Mouse (Mus musculus): Measurements from ENCODE around the gene Myrip. TPM values are rescaled to one million over a fixed set of nuclear protein-coding genes. Genes with fewer than 3 reads are reported as not detected.

The Myrip gene
- polyA plus RNA-seq, 1 experiment from 2014 or later: 2.9 TPM

DNA sequence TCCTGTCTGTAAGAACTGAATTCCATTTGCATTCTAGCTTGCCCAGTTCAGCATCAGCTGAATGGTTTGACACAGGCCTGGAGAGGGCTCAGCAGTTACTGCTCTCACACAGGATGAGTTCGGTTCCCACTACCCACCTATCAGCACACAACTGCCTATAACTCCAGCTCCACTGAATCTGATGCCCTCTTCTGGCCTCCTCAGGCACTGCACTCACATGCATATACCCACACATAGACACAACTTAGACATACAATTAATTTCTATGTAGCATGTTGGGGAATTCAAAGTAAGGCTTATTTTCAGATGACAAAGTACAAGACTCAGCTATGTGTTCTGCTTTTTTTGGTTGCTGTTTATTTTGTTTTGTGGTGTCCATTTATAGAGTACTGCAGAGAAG is 137.0 kb downstream of the Myrip start:
- Histone ChIP-seq H3K27ac (no peak overlapping the region), H3K4me1 (peaks cover 4% of the 10 kb centered on the region; the same call in 1 of the 2 replicates)
- ATAC-seq (ENCODE audit: low FRiP score): no peak

DNA sequence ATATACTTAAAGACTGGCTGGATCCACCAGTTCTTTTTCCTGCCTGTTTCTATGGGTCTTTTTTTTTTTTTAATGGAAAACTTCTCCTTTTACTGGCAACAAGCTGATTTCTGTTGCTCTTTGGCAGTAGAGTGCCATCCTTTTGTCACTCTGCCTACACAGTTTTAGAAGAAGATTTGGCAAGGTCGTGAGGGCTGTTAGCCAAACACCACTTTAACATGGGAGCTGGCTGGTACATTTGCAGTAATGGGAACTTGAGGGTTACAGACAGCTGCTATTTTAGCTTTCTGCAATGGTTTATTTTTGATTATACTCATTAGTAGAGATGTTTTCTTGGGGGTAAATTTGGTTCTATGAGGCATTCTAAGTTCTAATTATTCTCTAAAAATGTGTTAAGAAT is 137.5 kb downstream of the Myrip start:
- no peaks in the 10 kb centered on the region; the same call in 1 of the 2 replicates for H3K27me3 ChIP-seq
- WGBS: 74% methylated on average over 1 of the region's 1 CpGs
- no peak for ATAC-seq (ENCODE audit: low FRiP score)
- no peak overlapping the region for H3K4me2 ChIP-seq (replicated peaks)
- peaks cover 4% of the 10 kb centered on the region; the same call in 1 of the 2 replicates for H3K4me1 ChIP-seq
- 0 out of 2 replicates have a peak, but pooled peaks cover 8% of the 10 kb centered on the region for H3K9me3 ChIP-seq (replicated peaks)
- H3K4me3 ChIP-seq: no peak overlapping the region
- no peak overlapping the region for H3K27ac ChIP-seq
- H3K9ac ChIP-seq: no peak overlapping the region
- no peaks in the 10 kb centered on the region for H3K36me3 ChIP-seq

More for the DNA sequence above, 137.0 kb downstream of the Myrip start:
- H3K9ac ChIP-seq: no peak overlapping the region
- 0 out of 2 replicates have a peak, but pooled peaks cover 8% of the 10 kb centered on the region for H3K9me3 ChIP-seq (replicated peaks)
- no peaks in the 10 kb centered on the region; the same call in 1 of the 2 replicates for H3K27me3 ChIP-seq
- no peak overlapping the region for H3K4me3 ChIP-seq
- no peaks in the 10 kb centered on the region for H3K36me3 ChIP-seq
- WGBS: 92% methylated on average over 1 of the region's 1 CpGs
- H3K4me2 ChIP-seq (replicated peaks): no peak overlapping the region

DNA sequence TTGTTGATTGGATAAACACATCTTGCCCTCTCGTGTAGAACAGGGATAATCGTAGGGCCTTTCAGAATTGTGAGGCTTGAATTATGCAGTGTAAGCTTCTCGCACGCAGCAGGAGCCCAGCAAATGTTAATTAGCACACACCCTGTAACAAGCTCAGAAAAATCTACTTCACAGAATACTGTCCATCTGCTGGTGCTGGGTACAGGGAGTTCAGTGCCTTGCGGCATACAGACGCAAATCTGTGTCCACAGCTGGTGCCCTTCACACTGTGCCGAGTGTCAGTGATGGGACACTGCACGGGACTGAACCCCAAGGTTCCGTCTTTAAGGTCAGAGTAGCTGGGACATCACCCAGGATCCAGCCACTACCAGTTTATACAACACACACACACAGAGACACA is 143.3 kb downstream of the Myrip start:
- Histone ChIP-seq H3K27me3 (no peaks in the 10 kb centered on the region), H3K4me2 (replicated peaks) (no peak overlapping the region), H3K9ac (no peak overlapping the region), H3K27ac (no peak overlapping the region), H3K4me3 (no peak overlapping the region), H3K36me3 (no peaks in the 10 kb centered on the region), H3K9me3 (replicated peaks) (0 out of 2 replicates have a peak, but pooled peaks cover 6% of the 10 kb centered on the region), H3K4me1 (no peaks in the 10 kb centered on the region)
- ATAC-seq (ENCODE audit: low FRiP score): no peak
- 72% methylated on average over 9 of the region's 9 CpGs for WGBS

DNA sequence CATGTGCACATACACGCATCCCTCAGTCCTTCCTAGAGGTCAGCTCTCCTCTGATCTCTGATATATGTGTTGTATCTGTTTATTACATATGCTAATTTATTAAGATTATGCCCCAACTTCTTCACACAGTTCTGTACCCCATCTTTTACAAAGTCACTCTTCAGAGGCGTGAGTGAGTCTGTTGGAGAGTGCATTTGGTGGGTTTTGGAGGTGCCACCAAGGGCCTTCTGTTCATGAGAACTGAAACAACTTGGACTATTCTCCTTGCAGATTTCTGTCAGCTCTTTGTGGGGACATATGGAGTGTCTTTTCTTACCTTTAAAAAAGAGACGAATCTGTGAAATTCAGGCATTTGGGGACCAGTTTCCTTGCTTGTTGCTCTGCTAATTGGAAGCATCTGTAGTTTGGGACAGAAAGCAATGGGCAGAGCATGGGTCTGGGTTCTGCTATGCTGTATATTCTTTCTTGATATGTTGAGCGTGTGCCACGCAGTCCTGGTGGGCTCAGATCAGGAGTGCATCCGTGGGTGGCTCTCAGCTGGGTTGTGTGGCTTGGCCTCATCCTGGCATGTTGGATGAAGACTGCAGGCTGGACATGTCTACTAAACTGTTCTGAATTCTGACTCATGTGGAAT is 148.5 kb downstream of the Myrip start:
- Histone ChIP-seq H3K4me2 (replicated peaks) (no peak overlapping the region), H3K4me3 (no peak overlapping the region), H3K9me3 (replicated peaks) (no peaks in the 10 kb centered on the region), H3K27ac (no peak overlapping the region), H3K9ac (no peak overlapping the region), H3K4me1 (no peaks in the 10 kb centered on the region), H3K36me3 (no peaks in the 10 kb centered on the region), H3K27me3 (no peaks in the 10 kb centered on the region)
- ATAC-seq (ENCODE audit: low FRiP score): no peak
- WGBS: 79% methylated on average over 6 of the region's 6 CpGs

DNA sequence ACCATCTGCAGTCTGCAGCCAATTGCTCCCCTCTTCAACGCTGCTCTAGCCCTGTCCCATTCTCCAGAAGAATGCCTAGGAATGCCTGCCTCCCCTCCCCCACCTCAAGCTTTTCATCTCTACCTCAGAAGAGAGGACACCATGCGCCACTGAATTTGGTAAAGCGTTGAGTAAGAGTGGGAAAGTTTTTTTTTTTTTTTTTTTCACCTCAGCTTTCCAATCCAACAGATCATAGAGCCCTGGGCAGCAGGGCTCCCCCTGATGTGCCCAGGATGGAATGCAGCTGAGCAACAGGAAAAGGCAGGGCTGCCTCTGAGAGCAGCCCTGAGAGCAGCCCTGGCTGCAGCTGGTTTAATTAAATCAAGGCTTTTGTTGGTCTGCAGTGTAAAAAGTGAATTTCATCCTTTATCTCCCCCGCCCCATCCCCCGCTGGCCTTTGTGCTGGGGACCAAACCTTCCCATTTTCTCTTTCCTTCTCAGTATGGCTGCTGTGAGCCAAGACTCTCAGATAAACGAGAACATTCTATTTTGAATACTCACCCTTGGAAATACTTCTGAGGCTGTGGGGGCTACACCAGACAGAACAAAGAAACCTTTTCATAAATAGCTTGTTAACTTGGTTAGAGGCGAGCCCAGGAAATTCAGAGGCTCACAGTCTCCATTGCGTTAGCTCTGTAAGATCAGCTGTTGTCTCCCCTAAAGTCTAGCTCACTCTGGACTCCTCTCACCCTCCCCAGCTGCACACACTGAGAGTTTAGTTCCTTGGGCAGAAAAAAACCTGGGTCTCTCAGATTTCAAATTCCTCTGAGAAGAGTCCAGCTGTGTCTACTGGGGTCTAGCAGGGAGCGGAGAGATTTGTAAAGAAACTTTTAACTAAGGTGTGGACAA is 154.7 kb downstream of the Myrip start:
- no peak overlapping the region for H3K4me3 ChIP-seq

DNA sequence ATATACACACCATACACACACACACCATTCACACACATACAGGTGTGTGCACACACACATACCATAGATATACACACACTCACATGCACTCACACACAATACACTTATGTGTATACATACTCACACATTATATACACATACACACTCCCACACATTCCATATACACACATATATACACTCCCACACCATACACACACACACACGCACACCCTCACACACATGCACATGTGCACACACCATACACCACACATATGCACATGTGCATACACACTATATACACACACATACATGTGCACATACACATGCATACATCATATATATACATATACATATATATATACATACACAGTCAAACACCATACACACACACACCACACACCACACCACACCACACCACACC is 169.1 kb downstream of the Myrip start:
- H3K4me2 ChIP-seq (replicated peaks): no peak overlapping the region
- ATAC-seq (ENCODE audit: low FRiP score): no peak
- WGBS: 82% methylated on average over 1 of the region's 1 CpGs

More for the DNA sequence above, 154.7 kb downstream of the Myrip start:
- Histone ChIP-seq H3K27me3 (no peaks in the 10 kb centered on the region), H3K36me3 (no peaks in the 10 kb centered on the region), H3K27ac (peak overlapping the region; percentile 53), H3K9ac (no peak overlapping the region), H3K9me3 (replicated peaks) (no peaks in the 10 kb centered on the region), H3K4me2 (replicated peaks) (no peak overlapping the region), H3K4me1 (peaks cover 9% of the 10 kb centered on the region; the same call in 1 of the 2 replicates)
- ATAC-seq (ENCODE audit: low FRiP score): peak; percentile 86
- 15% methylated on average over 9 of the region's 9 CpGs for WGBS

DNA sequence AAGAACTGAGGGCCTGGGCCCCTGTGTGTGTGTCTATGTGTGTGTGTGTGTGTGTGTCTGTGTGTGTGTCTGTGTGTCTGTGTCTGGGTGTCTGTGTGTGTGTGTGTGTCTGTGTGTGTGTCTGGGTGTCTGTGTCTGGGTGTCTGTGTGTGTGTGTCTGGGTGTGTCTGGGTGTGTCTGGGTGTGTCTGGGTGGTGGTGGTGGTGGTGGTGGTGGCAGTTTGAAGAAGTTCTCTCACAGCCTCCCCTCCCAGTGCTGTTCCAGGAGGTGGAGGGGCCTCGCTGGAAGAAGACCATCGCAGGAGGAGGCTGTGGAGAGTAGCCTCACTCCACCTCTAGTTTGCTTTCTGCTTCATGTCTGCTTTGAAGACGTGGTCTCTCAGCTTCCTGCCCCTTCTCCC is 180.3 kb downstream of the Myrip start:
- Histone ChIP-seq H3K9ac (no peak overlapping the region), H3K9me3 (replicated peaks) (no peaks in the 10 kb centered on the region), H3K4me3 (no peak overlapping the region), H3K36me3 (no peaks in the 10 kb centered on the region), H3K4me1 (peaks cover 8% of the 10 kb centered on the region), H3K27me3 (no peaks in the 10 kb centered on the region), H3K27ac (no peak overlapping the region), H3K4me2 (replicated peaks) (no peak overlapping the region)
- no peak for ATAC-seq (ENCODE audit: low FRiP score)
- 83% methylated on average over 3 of the region's 3 CpGs for WGBS

More for the DNA sequence above, 169.1 kb downstream of the Myrip start:
- Histone ChIP-seq H3K9me3 (replicated peaks) (no peaks in the 10 kb centered on the region), H3K4me1 (0 out of 2 replicates have a peak, but pooled peaks cover 3% of the 10 kb centered on the region), H3K36me3 (no peaks in the 10 kb centered on the region), H3K27me3 (no peaks in the 10 kb centered on the region), H3K27ac (no peak overlapping the region), H3K9ac (no peak overlapping the region), H3K4me3 (no peak overlapping the region)

DNA sequence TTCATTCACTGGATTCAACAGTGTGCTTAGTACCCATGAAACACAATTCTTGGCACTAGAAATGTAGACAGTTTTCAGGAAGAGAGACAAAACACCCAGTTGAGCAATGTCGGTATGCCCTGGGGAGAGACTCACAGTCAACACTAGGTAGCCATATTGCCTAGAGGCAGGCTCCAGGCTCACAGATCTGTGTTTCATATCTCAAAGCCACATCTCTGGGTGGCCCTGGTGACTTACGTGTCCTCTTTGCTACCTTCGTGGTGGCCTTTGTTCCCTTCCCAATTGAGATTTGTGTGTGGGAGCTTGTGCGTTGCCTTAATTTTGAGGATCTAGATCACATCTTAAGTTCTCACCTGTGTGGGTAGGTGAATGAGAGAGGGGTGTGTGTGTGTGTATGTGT is 181.1 kb downstream of the Myrip start:
- H3K36me3 ChIP-seq: no peaks in the 10 kb centered on the region
- no peaks in the 10 kb centered on the region for H3K27me3 ChIP-seq
- ATAC-seq (ENCODE audit: low FRiP score): no peak
- H3K4me2 ChIP-seq (replicated peaks): no peak overlapping the region
- 90% methylated on average over 4 of the region's 4 CpGs for WGBS
- H3K9me3 ChIP-seq (replicated peaks): no peaks in the 10 kb centered on the region
- no peak overlapping the region for H3K27ac ChIP-seq
- no peak overlapping the region for H3K4me3 ChIP-seq
- peaks cover 8% of the 10 kb centered on the region for H3K4me1 ChIP-seq
- H3K9ac ChIP-seq: no peak overlapping the region

DNA sequence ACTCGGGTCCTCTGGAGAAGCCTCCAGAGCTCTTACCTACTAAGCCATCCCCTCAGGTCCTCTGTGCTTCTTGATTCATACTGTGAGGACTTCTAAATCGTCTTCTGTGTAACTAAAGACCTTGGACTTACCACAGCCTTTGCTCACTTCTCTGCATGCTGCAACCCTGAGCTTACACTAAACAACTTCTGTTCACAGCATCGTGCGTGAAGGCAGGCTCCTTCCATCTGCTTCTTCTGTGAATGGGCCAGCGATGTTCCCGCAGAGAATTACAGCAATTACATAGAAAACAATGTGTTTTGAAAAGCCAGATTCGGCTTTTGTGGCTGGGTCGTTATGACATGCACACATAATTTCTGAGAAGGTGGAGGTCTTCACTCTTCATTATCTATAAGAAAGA is 181.8 kb downstream of the Myrip start:
- no peaks in the 10 kb centered on the region for H3K9me3 ChIP-seq (replicated peaks)
- H3K9ac ChIP-seq: no peak overlapping the region
- WGBS: 79% methylated on average over 8 of the region's 8 CpGs
- H3K4me3 ChIP-seq: no peak overlapping the region
- no peak overlapping the region for H3K4me2 ChIP-seq (replicated peaks)
- peaks cover 5% of the 10 kb centered on the region for H3K4me1 ChIP-seq
- no peaks in the 10 kb centered on the region for H3K27me3 ChIP-seq
- H3K36me3 ChIP-seq: no peaks in the 10 kb centered on the region
- no peak overlapping the region for H3K27ac ChIP-seq
- no peak for ATAC-seq (ENCODE audit: low FRiP score)

DNA sequence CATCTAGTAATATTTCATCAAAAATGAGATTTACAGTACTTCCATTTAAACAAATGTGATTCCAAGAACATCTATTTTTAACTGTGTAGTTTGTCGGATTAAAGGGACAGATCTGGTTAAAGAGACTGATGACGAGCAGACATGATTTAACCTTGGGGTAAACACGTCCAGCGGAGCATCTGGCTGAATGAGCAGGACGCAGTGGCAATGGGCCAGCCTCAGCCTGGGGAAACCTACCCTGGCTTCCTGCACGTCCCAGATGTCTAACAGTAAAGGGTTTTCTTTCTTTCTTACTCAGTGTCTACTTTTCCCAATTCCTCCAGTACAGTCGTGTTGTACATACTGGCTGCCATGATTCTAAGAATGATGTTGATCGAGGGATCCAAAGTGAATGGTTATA is 185.8 kb downstream of the Myrip start:
- 86% methylated on average over 8 of the region's 8 CpGs for WGBS
- H3K9ac ChIP-seq: no peak overlapping the region
- H3K4me1 ChIP-seq: peaks cover 2% of the 10 kb centered on the region; the same call in 1 of the 2 replicates
- no peak for ATAC-seq (ENCODE audit: low FRiP score)
- no peak overlapping the region for H3K4me2 ChIP-seq (replicated peaks)
- H3K36me3 ChIP-seq: no peaks in the 10 kb centered on the region
- H3K4me3 ChIP-seq: no peak overlapping the region
- H3K9me3 ChIP-seq (replicated peaks): no peaks in the 10 kb centered on the region
- no peaks in the 10 kb centered on the region for H3K27me3 ChIP-seq
- no peak overlapping the region for H3K27ac ChIP-seq

DNA sequence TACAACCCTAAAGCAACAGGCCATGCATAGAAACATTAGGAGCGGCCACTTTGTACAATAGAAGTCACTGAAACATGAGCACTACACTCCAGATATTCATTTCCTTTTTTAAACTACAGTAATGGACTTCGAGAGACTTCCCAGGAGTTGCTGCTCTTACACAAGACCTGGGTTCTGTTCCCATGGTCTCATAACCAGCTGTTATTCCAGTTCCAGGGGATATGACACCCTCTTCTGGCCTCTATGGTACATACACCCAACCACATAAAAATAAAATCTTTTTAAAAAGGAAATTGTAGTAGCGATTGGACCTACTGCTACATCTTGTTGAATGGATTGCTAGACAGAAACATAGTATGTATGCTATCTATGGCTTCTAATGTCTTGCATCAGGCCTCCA is 190.2 kb downstream of the Myrip start:
- peak overlapping the region; percentile 89 for H3K4me3 ChIP-seq
- peak overlapping the region; percentile 100; the same call in 1 of the 2 replicates for H3K9ac ChIP-seq
- peak overlapping the region; percentile 91; the same call in 1 of the 2 replicates for H3K4me2 ChIP-seq (replicated peaks)
- H3K27me3 ChIP-seq: no peaks in the 10 kb centered on the region
- H3K9me3 ChIP-seq (replicated peaks): no peaks in the 10 kb centered on the region
- no peak overlapping the region for H3K27ac ChIP-seq
- H3K36me3 ChIP-seq: peaks cover 26% of the 10 kb centered on the region
- no peak for ATAC-seq (ENCODE audit: low FRiP score)
- peaks cover 20% of the 10 kb centered on the region for H3K4me1 ChIP-seq
- 86% methylated on average over 3 of the region's 3 CpGs for WGBS

DNA sequence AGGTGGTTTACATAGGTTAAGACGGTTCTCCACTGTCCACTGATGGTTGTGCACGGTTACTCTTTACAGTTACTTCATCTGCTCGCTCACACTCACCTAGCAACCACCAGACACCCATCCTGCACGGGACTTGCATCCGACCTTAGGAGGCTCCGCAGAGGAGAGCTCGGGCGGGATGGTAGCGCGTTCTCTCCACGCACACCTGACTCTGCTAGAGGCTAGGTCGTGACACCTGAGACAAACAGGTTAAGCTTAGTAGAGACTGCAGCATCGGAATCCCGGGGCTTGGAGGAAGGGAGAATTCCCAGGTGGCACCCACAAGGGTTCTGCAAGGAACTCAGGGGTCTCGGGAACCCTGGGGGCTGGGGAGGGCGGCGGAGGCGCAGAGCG is 190.7 kb downstream of the Myrip start, which contains the start of gene Eif1b:
Eif1b (plus strand) TSS at position 223 of the 390 bp plus-strand sequence.
- H3K4me2 ChIP-seq (replicated peaks): peak within 1 kb of the TSS; percentile 91
- H3K9ac ChIP-seq: peak within 1 kb of the TSS; percentile 100
- no peaks in the 10 kb centered on the region for H3K27me3 ChIP-seq
- peak; percentile 63 for ATAC-seq (ENCODE audit: low FRiP score)
- H3K36me3 ChIP-seq: peaks cover 26% of the 10 kb centered on the region
- H3K4me3 ChIP-seq: peak within 1 kb of the TSS; percentile 89
- H3K4me1 ChIP-seq: peaks cover 20% of the 10 kb centered on the region
- peak within 1 kb of the TSS; percentile 94 for H3K27ac ChIP-seq
- no peaks in the 10 kb centered on the region for H3K9me3 ChIP-seq (replicated peaks)
- whole genome bisulfite sequencing: 4% methylated on average over 19 of the region's 19 CpGs
